Mouse (Mus musculus) stomach, embryonic 16.5 days (tissue): ENCODE data around the gene Fndc3b. TPM values are rescaled to one million over a fixed set of nuclear protein-coding genes. Genes with fewer than 3 reads are reported as not detected.

Source experiments
- ATAC-seq: fragments of 200-750 bp; cut with Nextera tagmentation; 2 replicates; pipeline ENCODE4 v1.8.0; 2017; ENCODE audit warnings: moderate number of reproducible peaks, moderate TSS enrichment; ENCODE audit not compliant: insufficient read depth, low FRiP score
- H3K27ac ChIP-seq: fragments of 300-500 bp; sonication (generic); 2 replicates; pipeline ENCODE4 v1.5.1; 2014; ENCODE audit warnings: low read length
- H3K27me3 ChIP-seq: fragments of 300-500 bp; sonication (generic); 2 replicates; pipeline ENCODE4 v1.6.1; 2014; ENCODE audit warnings: low read length, control low read depth, mixed read lengths; ENCODE audit not compliant: control insufficient read depth, insufficient read depth
- H3K36me3 ChIP-seq: fragments of 300-500 bp; sonication (generic); 2 replicates; pipeline ENCODE4 v1.6.1; 2014; ENCODE audit warnings: low read length; ENCODE audit not compliant: control insufficient read depth, insufficient read depth
- H3K4me1 ChIP-seq: fragments of 300-500 bp; sonication (generic); 2 replicates; pipeline ENCODE4 v1.6.1; 2014; ENCODE audit warnings: low read length, control low read depth, mixed read lengths; ENCODE audit not compliant: control insufficient read depth, insufficient read depth
- H3K4me2 ChIP-seq: fragments of 300-500 bp; sonication (generic); 2 replicates; pipeline ENCODE4 v1.6.1; 2014; ENCODE audit warnings: low read depth, low read length, mixed read lengths
- H3K4me3 ChIP-seq: fragments of 300-500 bp; sonication (generic); replicated peaks from 2 replicates; pipeline ENCODE4 v1.5.1; 2014; ENCODE audit warnings: mild to moderate bottlenecking, low read length
- H3K9ac ChIP-seq: fragments of 300-500 bp; sonication (generic); 2 replicates; pipeline ENCODE4 v1.6.1; 2014; ENCODE audit warnings: low read length
- H3K9me3 ChIP-seq: fragments of 300-500 bp; sonication (generic); replicated peaks from 2 replicates; pipeline ENCODE4 v1.6.1; 2016; ENCODE audit warnings: low read length, control low read depth; ENCODE audit not compliant: control insufficient read depth
- WGBS: fragments of 180-500 bp; shearing (Covaris S2); extraction: QIAGEN DNeasy Blood & Tissue Kit; methylation state at CpG from one replicate; pipeline ENCODE4 v1.1.7; 2014; 5-methylcytosine and 5-hydroxymethylcytosine counted together
- polyA plus RNA-seq: library from polyadenylated mRNA; unstranded; fragments of >200 nt; fragmentation: Nextera tagmentation; extraction: Ambion mirVana; gene quantifications from 2 replicates; pipeline ENCODE4 v1.2.1, GENCODE M21; 2015

Fndc3b gene
- polyA plus RNA-seq, 1 experiment from 2014 or later: 28.6 TPM

GRCm38 (mm10) chr3:27686732-27687491 lies 24.2 kb downstream of the Fndc3b start:
- Histone ChIP-seq H3K27me3 (no peaks in the 10 kb centered on the region), H3K4me1 (peaks cover 49% of the 10 kb centered on the region), H3K36me3 (no peaks in the 10 kb centered on the region), H3K27ac (0 out of 2 replicates have a peak overlapping the region, but pooled peaks have one; percentile 31), H3K9ac (no peak overlapping the region), H3K4me3 (no peak overlapping the region), H3K9me3 (no peaks in the 10 kb centered on the region), H3K4me2 (no peak overlapping the region)
- 55% methylated on average over 19 of the region's 19 CpGs for WGBS
- ATAC-seq: 0 out of 2 replicates have a peak, but pooled peaks have one; percentile 22

GRCm38 (mm10) chr3:27685650-27686208 lies 25.4 kb downstream of the Fndc3b start:
- no peak for ATAC-seq
- Histone ChIP-seq H3K9me3 (no peaks in the 10 kb centered on the region), H3K4me2 (no peak overlapping the region), H3K4me3 (no peak overlapping the region), H3K27me3 (no peaks in the 10 kb centered on the region), H3K9ac (no peak overlapping the region), H3K36me3 (no peaks in the 10 kb centered on the region), H3K27ac (no peak overlapping the region), H3K4me1 (peaks cover 38% of the 10 kb centered on the region)
- 81% methylated on average over 14 of the region's 14 CpGs for WGBS

GRCm38 (mm10) chr3:27685134-27685533 lies 26.0 kb downstream of the Fndc3b start:
- no peak for ATAC-seq
- Histone ChIP-seq H3K9me3 (no peaks in the 10 kb centered on the region), H3K9ac (no peak overlapping the region), H3K4me1 (peaks cover 32% of the 10 kb centered on the region), H3K27me3 (no peaks in the 10 kb centered on the region), H3K36me3 (no peaks in the 10 kb centered on the region), H3K4me2 (no peak overlapping the region), H3K27ac (no peak overlapping the region), H3K4me3 (no peak overlapping the region)
- WGBS: 69% methylated on average over 6 of the region's 6 CpGs

GRCm38 (mm10) chr3:27683374-27683773 lies 27.7 kb downstream of the Fndc3b start:
- Histone ChIP-seq H3K9me3 (no peaks in the 10 kb centered on the region), H3K4me2 (no peak overlapping the region), H3K36me3 (no peaks in the 10 kb centered on the region), H3K27me3 (no peaks in the 10 kb centered on the region), H3K4me1 (peaks cover 21% of the 10 kb centered on the region), H3K9ac (no peak overlapping the region), H3K4me3 (no peak overlapping the region), H3K27ac (no peak overlapping the region)
- no peak for ATAC-seq
- WGBS: 51% methylated on average over 4 of the region's 4 CpGs

GRCm38 (mm10) chr3:27677574-27677973 lies 33.5 kb downstream of the Fndc3b start:
- 56% methylated on average over 6 of the region's 6 CpGs for WGBS
- Histone ChIP-seq H3K27ac (no peak overlapping the region), H3K4me2 (no peak overlapping the region), H3K27me3 (no peaks in the 10 kb centered on the region), H3K4me1 (peaks cover 16% of the 10 kb centered on the region), H3K9me3 (no peaks in the 10 kb centered on the region), H3K9ac (no peak overlapping the region), H3K4me3 (no peak overlapping the region), H3K36me3 (no peaks in the 10 kb centered on the region)
- no peak for ATAC-seq

- ATAC-seq: peak; percentile 40; the same call in 1 of the 2 replicates
- H3K27me3 ChIP-seq: no peaks in the 10 kb centered on the region
- peaks cover 23% of the 10 kb centered on the region for H3K4me1 ChIP-seq
- no peak overlapping the region for H3K4me2 ChIP-seq
- H3K4me3 ChIP-seq: no peak overlapping the region
- H3K27ac ChIP-seq: no peak overlapping the region
- H3K36me3 ChIP-seq: no peaks in the 10 kb centered on the region
- no peaks in the 10 kb centered on the region for H3K9me3 ChIP-seq
- 58% methylated on average over 7 of the region's 7 CpGs for WGBS
- H3K9ac ChIP-seq: no peak overlapping the region
Observed at GRCm38 (mm10) chr3:27673660-27674059, 37.4 kb downstream of the Fndc3b start.

- Histone ChIP-seq H3K27me3 (no peaks in the 10 kb centered on the region), H3K36me3 (no peaks in the 10 kb centered on the region), H3K4me3 (no peak overlapping the region), H3K4me1 (peaks cover 32% of the 10 kb centered on the region), H3K9ac (no peak overlapping the region), H3K27ac (no peak overlapping the region), H3K9me3 (no peaks in the 10 kb centered on the region), H3K4me2 (no peak overlapping the region)
- no peak for ATAC-seq
- WGBS: 62% methylated on average over 12 of the region's 12 CpGs
Observed at GRCm38 (mm10) chr3:27670416-27670815, 40.7 kb downstream of the Fndc3b start.

GRCm38 (mm10) chr3:27667280-27667679 lies 43.8 kb downstream of the Fndc3b start:
- Histone ChIP-seq H3K36me3 (no peaks in the 10 kb centered on the region), H3K4me3 (no peak overlapping the region)

GRCm38 (mm10) chr3:27665338-27665737 lies 45.8 kb downstream of the Fndc3b start:
- ATAC-seq: peak; percentile 69; the same call in 1 of the 2 replicates
- no peak overlapping the region for H3K4me2 ChIP-seq
- H3K9ac ChIP-seq: no peak overlapping the region
- no peak overlapping the region for H3K27ac ChIP-seq
- WGBS: 9% methylated on average over 1 of the region's 1 CpGs
- no peaks in the 10 kb centered on the region for H3K9me3 ChIP-seq
- no peaks in the 10 kb centered on the region for H3K36me3 ChIP-seq
- peaks cover 14% of the 10 kb centered on the region for H3K4me1 ChIP-seq
- H3K4me3 ChIP-seq: no peak overlapping the region
- H3K27me3 ChIP-seq: no peaks in the 10 kb centered on the region

More at GRCm38 (mm10) chr3:27667280-27667679, 43.8 kb downstream of the Fndc3b start:
- Histone ChIP-seq H3K4me1 (peaks cover 19% of the 10 kb centered on the region), H3K27ac (no peak overlapping the region), H3K9ac (no peak overlapping the region), H3K9me3 (no peaks in the 10 kb centered on the region), H3K4me2 (no peak overlapping the region), H3K27me3 (no peaks in the 10 kb centered on the region)
- ATAC-seq: no peak
- 74% methylated on average over 4 of the region's 4 CpGs for WGBS
